Mouse (Mus musculus) forebrain, embryonic 11.5 days (tissue): Measurements from ENCODE around the gene Nrbp1. TPM values are rescaled to one million over a fixed set of nuclear protein-coding genes. Genes with fewer than 3 reads are reported as not detected.

ENCODE experiments used
- ATAC-seq: fragments of 200-750 bp; cut with Nextera tagmentation; replicated peaks from 2 replicates; pipeline ENCODE4 v1.8.0; 2017; ENCODE audit warnings: moderate TSS enrichment; ENCODE audit not compliant: low FRiP score
- DNase-seq: peaks from one replicate; pipeline ENCODE4 v3.0.0-alpha.2; 2017; ENCODE audit warnings: low spot score
- H3K27ac ChIP-seq: fragments of 300-500 bp; sonication (generic); 2 replicates; pipeline ENCODE4 v1.5.1; 2014; ENCODE audit warnings: low read depth, low read length
- H3K27me3 ChIP-seq: fragments of 300-500 bp; sonication (generic); 2 replicates; pipeline ENCODE4 v1.6.1; 2014; ENCODE audit warnings: mild to moderate bottlenecking, low read length, mixed read lengths; ENCODE audit not compliant: control insufficient read depth, insufficient read depth
- H3K36me3 ChIP-seq: fragments of 300-500 bp; sonication (generic); 2 replicates; pipeline ENCODE4 v1.6.1; 2014; ENCODE audit warnings: mild to moderate bottlenecking, low read length, moderate library complexity, mixed read lengths; ENCODE audit not compliant: control insufficient read depth, insufficient read depth
- H3K4me1 ChIP-seq: fragments of 300-500 bp; sonication (generic); replicated peaks from 2 replicates; pipeline ENCODE4 v1.6.1; 2014; ENCODE audit warnings: low read length, mixed read lengths; ENCODE audit not compliant: control insufficient read depth, insufficient read depth
- H3K4me2 ChIP-seq: fragments of 300-500 bp; sonication (generic); 2 replicates; pipeline ENCODE4 v1.6.1; 2014; ENCODE audit warnings: low read depth, mild to moderate bottlenecking, low read length, moderate library complexity, mixed read lengths; ENCODE audit not compliant: severe bottlenecking
- H3K4me3 ChIP-seq: fragments of 300-500 bp; sonication (generic); 2 replicates; pipeline ENCODE4 v1.5.1; 2014; ENCODE audit warnings: low read depth, low read length
- H3K9ac ChIP-seq: fragments of 300-500 bp; sonication (generic); 2 replicates; pipeline ENCODE4 v1.6.1; 2014; ENCODE audit warnings: low read length
- H3K9me3 ChIP-seq: fragments of 300-500 bp; sonication (generic); 2 replicates; pipeline ENCODE4 v1.6.1; 2016; ENCODE audit warnings: low read length, mixed read lengths; ENCODE audit not compliant: control insufficient read depth
- WGBS: fragments of 180-500 bp; shearing (Covaris S2); extraction: QIAGEN DNeasy Blood & Tissue Kit; methylation state at CpG from one replicate; pipeline ENCODE4 v1.1.7; 2014; 5-methylcytosine and 5-hydroxymethylcytosine counted together
- polyA plus RNA-seq: library from polyadenylated mRNA; unstranded; fragments of >200 nt; fragmentation: Nextera tagmentation; extraction: Ambion mirVana; gene quantifications from 2 replicates; pipeline ENCODE4 v1.2.1, GENCODE M21; 2014

The Nrbp1 gene
- polyA plus RNA-seq, 1 experiment from 2014 or later, result 145 TPM

GRCm38 (mm10) chr5:31257616-31258015 is 17.0 kb downstream of the Nrbp1 start:
- Histone ChIP-seq H3K27ac (no peak overlapping the region), H3K4me3 (no peak overlapping the region), H3K36me3 (no peaks in the 10 kb centered on the region; the same call in 1 of the 2 replicates), H3K27me3 (no peaks in the 10 kb centered on the region), H3K9me3 (no peaks in the 10 kb centered on the region), H3K4me1 (no peaks in the 10 kb centered on the region), H3K9ac (no peak overlapping the region), H3K4me2 (no peak overlapping the region)
- 91% methylated on average over 11 of the region's 11 CpGs for WGBS
- DNase-seq (no peak), ATAC-seq (no peak)

DNA sequence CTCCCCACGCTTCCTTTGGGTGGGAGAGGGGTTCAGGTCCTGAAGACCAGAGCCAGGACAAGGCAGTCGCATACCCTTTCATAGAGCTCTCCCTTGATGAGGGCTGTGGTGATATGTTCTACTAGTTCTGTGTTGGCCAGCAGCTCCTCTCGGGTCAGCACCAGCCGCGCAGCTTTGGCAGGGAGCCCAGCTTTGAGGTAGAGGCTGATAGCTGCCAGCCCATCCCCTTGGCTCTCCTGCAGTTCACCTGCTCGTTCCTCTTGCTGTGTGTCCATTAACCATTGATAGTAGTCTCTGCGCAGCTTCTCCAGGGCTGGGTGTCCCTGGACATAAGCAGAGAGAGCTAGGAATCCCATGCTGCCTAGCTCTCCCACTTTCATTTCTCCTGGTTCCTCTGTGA is 25.4 kb downstream of the Nrbp1 start:
- Histone ChIP-seq H3K9me3 (no peaks in the 10 kb centered on the region), H3K9ac (no peak overlapping the region), H3K4me2 (no peak overlapping the region), H3K27ac (no peak overlapping the region), H3K36me3 (peaks cover 3% of the 10 kb centered on the region; the same call in 1 of the 2 replicates), H3K4me1 (no peaks in the 10 kb centered on the region), H3K4me3 (no peak overlapping the region), H3K27me3 (no peaks in the 10 kb centered on the region)
- ATAC-seq (no peak), DNase-seq (no peak)
- 97% methylated on average over 7 of the region's 7 CpGs for WGBS

DNA sequence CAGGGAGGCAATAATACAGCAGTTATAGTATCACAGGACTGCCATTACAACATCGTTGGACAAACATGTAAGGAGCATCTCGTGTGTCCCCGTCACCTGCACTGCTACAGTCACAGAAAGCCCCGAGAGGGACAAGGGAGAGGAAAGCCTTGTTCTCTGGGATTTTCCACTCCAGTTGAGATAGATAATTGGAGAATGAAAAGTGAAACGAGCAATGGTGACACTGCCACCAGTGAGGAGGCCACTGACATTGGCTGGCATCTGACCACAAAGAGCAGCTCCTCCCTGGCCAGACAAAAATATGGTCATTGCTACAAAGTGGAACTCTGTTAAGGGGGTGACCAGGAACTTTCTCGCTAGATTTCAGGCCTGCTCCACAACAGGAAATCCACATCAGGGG is 27.0 kb downstream of the Nrbp1 start:
- 44% methylated on average over 6 of the region's 6 CpGs for WGBS
- no peak overlapping the region for H3K9ac ChIP-seq
- no peaks in the 10 kb centered on the region for H3K9me3 ChIP-seq
- no peak overlapping the region for H3K4me3 ChIP-seq
- DNase-seq (no peak), ATAC-seq (no peak)
- peaks cover 3% of the 10 kb centered on the region; the same call in 1 of the 2 replicates for H3K36me3 ChIP-seq
- H3K27ac ChIP-seq, result no peak overlapping the region
- no peaks in the 10 kb centered on the region for H3K27me3 ChIP-seq
- H3K4me1 ChIP-seq, result no peaks in the 10 kb centered on the region
- no peak overlapping the region for H3K4me2 ChIP-seq

- Histone ChIP-seq H3K4me2 (no peak overlapping the region), H3K27me3 (no peaks in the 10 kb centered on the region), H3K27ac (no peak overlapping the region), H3K4me1 (no peaks in the 10 kb centered on the region), H3K36me3 (no peaks in the 10 kb centered on the region; the same call in 1 of the 2 replicates), H3K9me3 (no peaks in the 10 kb centered on the region), H3K4me3 (no peak overlapping the region), H3K9ac (no peak overlapping the region)
- DNase-seq (no peak), ATAC-seq (no peak)
- WGBS, result 90% methylated on average over 6 of the region's 6 CpGs
Measured at GRCm38 (mm10) chr5:31273018-31273417, 32.4 kb downstream of the Nrbp1 start.

DNA sequence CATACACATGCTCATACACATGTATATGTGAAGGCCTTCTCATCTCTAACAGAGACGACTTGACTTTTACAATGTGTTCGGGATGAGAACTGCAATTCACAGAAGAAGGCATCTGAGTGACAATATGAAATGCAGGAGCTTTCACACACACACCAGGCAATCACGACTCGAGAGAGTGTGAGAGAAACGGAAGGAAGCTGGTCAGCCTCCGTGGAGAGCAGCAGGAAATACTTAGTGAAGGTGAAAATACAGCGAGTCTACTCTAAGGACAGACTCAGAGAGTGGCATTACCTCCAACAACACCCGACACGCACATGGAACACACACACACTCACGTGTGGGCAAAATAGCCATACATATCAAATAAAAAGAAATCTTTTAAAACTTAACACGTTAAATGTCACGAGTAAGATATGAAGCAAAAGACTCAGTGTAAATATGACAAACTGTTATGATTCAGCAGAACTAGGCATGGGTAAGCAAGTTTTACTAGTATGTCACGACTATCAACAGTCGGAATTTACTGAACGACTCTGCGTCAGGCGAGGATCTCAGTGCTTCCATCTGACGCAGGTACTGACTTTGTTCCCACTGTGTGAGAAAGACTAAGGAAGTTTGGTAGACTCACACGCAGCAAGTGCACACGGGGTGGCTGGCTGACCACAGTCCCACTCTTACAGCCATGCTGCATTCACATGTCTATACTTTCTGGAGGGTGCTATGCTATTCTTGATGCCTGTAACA is 38.8 kb downstream of the Nrbp1 start:
- H3K4me3 ChIP-seq, result no peak overlapping the region
- 88% methylated on average over 20 of the region's 20 CpGs for WGBS
- no peak for DNase-seq
- no peak overlapping the region for H3K4me2 ChIP-seq
- peaks cover 8% of the 10 kb centered on the region for H3K36me3 ChIP-seq
- H3K9ac ChIP-seq, result no peak overlapping the region
- no peaks in the 10 kb centered on the region for H3K9me3 ChIP-seq
- H3K27ac ChIP-seq, result no peak overlapping the region
- H3K27me3 ChIP-seq, result no peaks in the 10 kb centered on the region
- H3K4me1 ChIP-seq, result no peaks in the 10 kb centered on the region
- no peak for ATAC-seq

DNA sequence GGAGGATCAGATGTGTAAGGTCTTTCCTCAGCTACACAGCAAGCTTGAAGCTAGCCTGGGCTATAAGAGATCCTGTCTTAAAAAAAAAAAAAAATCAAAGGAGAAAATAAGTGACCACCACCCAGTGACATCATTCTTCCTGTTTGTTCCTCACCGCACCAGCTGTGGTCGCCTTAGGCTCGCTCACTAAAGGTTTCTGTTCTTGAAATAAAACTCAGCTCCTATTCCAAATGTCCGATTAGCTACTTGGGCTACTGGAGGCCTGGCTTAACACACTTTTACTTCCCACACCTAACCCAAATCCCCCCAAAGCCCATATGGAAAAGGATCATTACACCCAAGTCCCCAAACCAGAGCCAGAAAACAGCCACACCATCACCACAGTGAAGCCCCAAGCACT is 47.6 kb downstream of the Nrbp1 start:
- H3K4me2 ChIP-seq, result no peak overlapping the region
- no peaks in the 10 kb centered on the region for H3K9me3 ChIP-seq
- ATAC-seq (no peak), DNase-seq (no peak)
- WGBS, result 84% methylated on average over 4 of the region's 4 CpGs
- no peak overlapping the region for H3K4me3 ChIP-seq
- peaks cover 7% of the 10 kb centered on the region for H3K36me3 ChIP-seq
- no peaks in the 10 kb centered on the region for H3K27me3 ChIP-seq
- no peak overlapping the region for H3K27ac ChIP-seq
- peaks cover 7% of the 10 kb centered on the region; the same call in 1 of the 2 replicates for H3K4me1 ChIP-seq
- H3K9ac ChIP-seq, result no peak overlapping the region

GRCm38 (mm10) chr5:31288655-31289054 is 48.0 kb downstream of the Nrbp1 start:
- DNase-seq, result no peak
- no peak overlapping the region for H3K9ac ChIP-seq
- H3K4me3 ChIP-seq, result no peak overlapping the region
- no peak for ATAC-seq
- H3K4me1 ChIP-seq, result peaks cover 7% of the 10 kb centered on the region; the same call in 1 of the 2 replicates
- no peak overlapping the region for H3K4me2 ChIP-seq
- 83% methylated on average over 3 of the region's 3 CpGs for WGBS
- H3K27me3 ChIP-seq, result no peaks in the 10 kb centered on the region
- no peak overlapping the region for H3K27ac ChIP-seq
- no peaks in the 10 kb centered on the region for H3K9me3 ChIP-seq
- peaks cover 5% of the 10 kb centered on the region for H3K36me3 ChIP-seq

- no peak overlapping the region for H3K27ac ChIP-seq
- ATAC-seq (no peak), DNase-seq (no peak)
- H3K27me3 ChIP-seq, result no peaks in the 10 kb centered on the region
- H3K9ac ChIP-seq, result no peak overlapping the region
- peaks cover 13% of the 10 kb centered on the region; the same call in 1 of the 2 replicates for H3K4me1 ChIP-seq
- H3K4me3 ChIP-seq, result no peak overlapping the region
- no peak overlapping the region; the same call in 1 of the 2 replicates for H3K4me2 ChIP-seq
- H3K9me3 ChIP-seq, result no peaks in the 10 kb centered on the region
- H3K36me3 ChIP-seq, result peaks cover 3% of the 10 kb centered on the region; the same call in 1 of the 2 replicates
- WGBS, result 85% methylated on average over 3 of the region's 3 CpGs
Measured at GRCm38 (mm10) chr5:31289626-31290230, 49.1 kb downstream of the Nrbp1 start.
